9 mouse cellular contexts compared by ENCODE assay signal in the genomic region with DNA sequence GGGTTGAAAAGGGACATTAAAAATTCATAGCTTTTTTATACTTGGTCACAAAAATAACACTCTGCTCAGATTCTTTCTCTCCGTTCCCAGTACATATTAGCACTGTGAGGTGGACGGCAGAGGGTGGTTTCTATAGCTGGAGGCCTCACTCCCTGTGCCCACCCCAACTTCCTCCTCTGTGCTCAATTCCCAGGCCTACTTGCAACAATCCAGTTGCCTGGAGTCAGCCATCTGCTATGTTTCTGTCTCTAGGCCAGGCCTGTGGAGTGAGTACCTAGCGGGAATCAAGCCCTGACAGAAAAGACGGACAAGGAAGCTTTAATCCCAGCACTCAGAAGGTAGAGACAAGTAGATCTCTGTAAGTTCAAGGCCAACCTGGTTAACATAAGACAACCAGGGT. TPM values are rescaled to one million over a fixed set of nuclear protein-coding genes. Genes with fewer than 3 reads are reported as not detected.
DNase-seq lines count a peak whose midpoint lies in the region; ATAC-seq and TF ChIP-seq lines count a peak whose summit lies in the region.
"Had no signal": no experiment of that assay in that cellular context is flagged by ENCODE, and none has a peak within 500 bp of the region (broad histone marks: within the 10 kb centered on the region; RNA-seq: fewer than 3 reads in every experiment).

No protein-coding gene starts in this region.

- H3K9ac ChIP-seq in heart, postnatal 0 days (replicated peaks; ENCODE audit: low read depth, low read length) = no peak overlapping the region
- H3K9ac ChIP-seq in stomach, postnatal 0 days (ENCODE audit: low read length) = peak overlapping the region; percentile 1; the same call in 1 of the 2 replicates

- intact Hi-C loops in left cerebral cortex, postnatal 36 days (cut with DNase I) = loop anchor here (2.0 kb wide), 2 partner anchors 20 to 38 kb away; no protein-coding TSS in a partner anchor

- H3K27me3 ChIP-seq in heart, postnatal 0 days (ENCODE audit: control insufficient read depth, insufficient read depth, low read length) = no peaks in the 10 kb centered on the region
- H3K27me3 ChIP-seq in stomach, postnatal 0 days (ENCODE audit: control insufficient read depth, insufficient read depth, low read length) = no peaks in the 10 kb centered on the region

- ATAC-seq in heart, postnatal 0 days (ENCODE audit: insufficient read depth, low read depth) = no peak
- no peak for ATAC-seq in stomach, postnatal 0 days (ENCODE audit: low FRiP score, low TSS enrichment)

- no peak overlapping the region for H3K4me3 ChIP-seq in heart, postnatal 0 days (ENCODE audit: low read depth, low read length)
- no peak overlapping the region for H3K4me3 ChIP-seq in stomach, postnatal 0 days (ENCODE audit: low read depth, low read length)

- WGBS in heart, postnatal 0 days = 50% methylated on average over 4 of the region's 4 CpGs
- WGBS in stomach, postnatal 0 days = 61% methylated on average over 4 of the region's 4 CpGs

- TF ChIP-seq EP300 in heart, postnatal 0 days (IDR thresholded peaks at IDR 0.05; ENCODE audit: low read depth) = no peak
- TF ChIP-seq EP300 in stomach, postnatal 0 days (optimal IDR thresholded peaks at IDR 0.05) = no peak

- DNase-seq in heart, postnatal 0 days (ENCODE audit: low spot score) = no peak
- DNase-seq in heart, adult 9 months (ENCODE audit: low spot score in 2 of 2) = no peak
- DNase-seq in right cerebral cortex, adult 18-20 months = peak; percentile 82
- DNase-seq in right cerebral cortex, postnatal 4 days = no peak
- DNase-seq in left cerebral cortex, postnatal 36 days (ENCODE audit: low spot score in 2 of 2) = peak; percentile 47 to 53
- no peak for DNase-seq in stomach, postnatal 0 days (ENCODE audit: low spot score)
- DNase-seq in urinary bladder, postnatal 25 days (ENCODE audit: low spot score) = no peak
- DNase-seq in spleen, adult 18-20 months = no peak
- DNase-seq: gastrocnemius, postnatal 36 days had no signal

- peak overlapping the region; percentile 97 for H3K27ac ChIP-seq in heart, postnatal 0 days (ENCODE audit: low read depth)
- peak overlapping the region; percentile 99 for H3K27ac ChIP-seq in stomach, postnatal 0 days (replicated peaks)

- no peak overlapping the region for H3K4me2 ChIP-seq in heart, postnatal 0 days (ENCODE audit: low read depth, low read length)
- no peak overlapping the region for H3K4me2 ChIP-seq in stomach, postnatal 0 days (replicated peaks; ENCODE audit: low read depth)

- H3K9me3 ChIP-seq in heart, postnatal 0 days (replicated peaks; ENCODE audit: control insufficient read depth, low read length) = no peaks in the 10 kb centered on the region
- H3K9me3 ChIP-seq in stomach, postnatal 0 days (ENCODE audit: control insufficient read depth, low read length) = no peaks in the 10 kb centered on the region

- H3K36me3 ChIP-seq in heart, postnatal 0 days (replicated peaks; ENCODE audit: control insufficient read depth, insufficient read depth, low read length) = peaks cover 15% of the 10 kb centered on the region
- H3K36me3 ChIP-seq in stomach, postnatal 0 days (ENCODE audit: control insufficient read depth, insufficient read depth, low read length) = peaks cover 10% of the 10 kb centered on the region

- H3K4me1 ChIP-seq in heart, postnatal 0 days (ENCODE audit: control insufficient read depth, insufficient read depth) = peaks cover 90% of the 10 kb centered on the region
- H3K4me1 ChIP-seq in stomach, postnatal 0 days (replicated peaks; ENCODE audit: control insufficient read depth, insufficient read depth) = peaks cover 46% of the 10 kb centered on the region

- no peak for TF ChIP-seq CTCF in heart, postnatal 0 days (IDR thresholded peaks at IDR 0.05; ENCODE audit: low read depth)
- TF ChIP-seq CTCF in stomach, postnatal 0 days (IDR thresholded peaks at IDR 0.05; ENCODE audit: low read depth) = no peak

RNA-seq across cellular contexts. Expression of a gene that starts 39.5 kb away (rescaled TPM):
- 120 and 139 TPM in 2 replicates for total RNA-seq in heart, postnatal 0 days (2014; rRNA removed; ENCODE audit: low replicate concordance)
- polyA plus RNA-seq in heart, postnatal 0 days (2015; fragmentation: Nextera tagmentation; extraction: Ambion mirVana) = 135 and 171 TPM in 2 replicates
- 100 to 1,000 TPM; 180 to 203 TPM for total RNA-seq in left cerebral cortex, postnatal 36 days (2021)
- 216 and 227 TPM in 2 replicates for polyA plus RNA-seq in stomach, postnatal 0 days (2015; fragmentation: Nextera tagmentation; extraction: Ambion mirVana)

RNA-seq across cellular contexts. Expression of a gene that starts 41.4 kb away (rescaled TPM):
- total RNA-seq in heart, postnatal 0 days (2014; rRNA removed; ENCODE audit: low replicate concordance) = not detected in 2 replicates
- polyA plus RNA-seq in heart, postnatal 0 days (2015; fragmentation: Nextera tagmentation; extraction: Ambion mirVana) = 0.26 TPM in 2 replicates
- 1 to 10 TPM in 1 of 2 experiments, under 1 TPM in 1; 0.72 to 1.4 TPM for total RNA-seq in left cerebral cortex, postnatal 36 days (2021)
- polyA plus RNA-seq in stomach, postnatal 0 days (2015; fragmentation: Nextera tagmentation; extraction: Ambion mirVana) = 1.9 and 2.3 TPM in 2 replicates

RNA-seq across cellular contexts. Expression of a gene that starts 59.0 kb away (rescaled TPM):
- total RNA-seq in heart, postnatal 0 days (2014; rRNA removed; ENCODE audit: low replicate concordance) = 5.0 TPM in 1 of 2 replicates, not detected in the other
- 2.2 and 3.9 TPM in 2 replicates for polyA plus RNA-seq in heart, postnatal 0 days (2015; fragmentation: Nextera tagmentation; extraction: Ambion mirVana)
- not detected for total RNA-seq in left cerebral cortex, postnatal 36 days (2021)
- polyA plus RNA-seq in stomach, postnatal 0 days (2015; fragmentation: Nextera tagmentation; extraction: Ambion mirVana) = 296 and 301 TPM in 2 replicates
- total RNA-seq: gastrocnemius, postnatal 36 days had no signal

RNA-seq across cellular contexts. Expression of a gene that starts 59.1 kb away (rescaled TPM):
- total RNA-seq in heart, postnatal 0 days (2014; rRNA removed; ENCODE audit: low replicate concordance) = 366 and 476 TPM in 2 replicates
- 261 and 264 TPM in 2 replicates for polyA plus RNA-seq in heart, postnatal 0 days (2015; fragmentation: Nextera tagmentation; extraction: Ambion mirVana)
- total RNA-seq in left cerebral cortex, postnatal 36 days (2021) = 100 to 1,000 TPM; 169 to 194 TPM
- polyA plus RNA-seq in stomach, postnatal 0 days (2015; fragmentation: Nextera tagmentation; extraction: Ambion mirVana) = 294 and 295 TPM in 2 replicates

RNA-seq across cellular contexts. Expression of a gene that starts 59.2 kb away (rescaled TPM):
- 0.15 TPM in 1 of 2 replicates, not detected in the other for total RNA-seq in heart, postnatal 0 days (2014; rRNA removed; ENCODE audit: low replicate concordance)
- polyA plus RNA-seq in heart, postnatal 0 days (2015; fragmentation: Nextera tagmentation; extraction: Ambion mirVana) = 1.4 and 1.8 TPM in 2 replicates
- total RNA-seq in left cerebral cortex, postnatal 36 days (2021) = 1 to 10 TPM; 1.6 to 1.9 TPM
- polyA plus RNA-seq in stomach, postnatal 0 days (2015; fragmentation: Nextera tagmentation; extraction: Ambion mirVana) = 3.0 and 3.6 TPM in 2 replicates

Comparison
In these comparisons a context has a peak if more than half of its experiments do, and no peak if none do; other contexts are left out.
1. DNase-seq: peak in right cerebral cortex, adult 18-20 months (single experiment) and left cerebral cortex, postnatal 36 days (2 of 2); none in heart, postnatal 0 days (single experiment), heart, adult 9 months (0 of 2), right cerebral cortex, postnatal 4 days (single experiment), stomach, postnatal 0 days (single experiment), urinary bladder, postnatal 25 days (single experiment) and spleen, adult 18-20 months (0 of 2).